Mouse (Mus musculus): ENCODE results near the gene Gabbr1.

Gene Gabbr1

GRCm38 (mm10) chr17:37045611-37046311 is at the start of gene Gabbr1:
Gene Gabbr1, plus strand, starts transcription at chr17:37045966.
- DNase-seq (ENCODE audit: low spot score in 2 of 2): peak; percentile 59 to 73

- DNase-seq (ENCODE audit: low spot score in 2 of 2): peak; percentile 57 to 62
These were observed 48.6 kb upstream of the Gabbr1 start for GRCm38 (mm10) chr17:36997033-36997735.

- DNase-seq (ENCODE audit: low spot score in 2 of 2): no peak
These were observed 47.3 kb upstream of the Gabbr1 start for GRCm38 (mm10) chr17:36998477-36998876.

GRCm38 (mm10) chr17:37000863-37001262 is 44.9 kb upstream of the Gabbr1 start, which contains the start of gene Zfp57:
Gene Zfp57, plus strand, starts transcription at chr17:37001163.
- no peak for DNase-seq (ENCODE audit: low spot score in 2 of 2)

- DNase-seq (ENCODE audit: low spot score in 2 of 2): no peak
These were observed 43.1 kb upstream of the Gabbr1 start for GRCm38 (mm10) chr17:37002364-37003330.

GRCm38 (mm10) chr17:37003366-37003765 is 42.4 kb upstream of the Gabbr1 start:
- no peak for DNase-seq (ENCODE audit: low spot score in 2 of 2)

GRCm38 (mm10) chr17:37008161-37008560 is 37.6 kb upstream of the Gabbr1 start:
- no peak for DNase-seq (ENCODE audit: low spot score in 2 of 2)

- no peak for DNase-seq (ENCODE audit: low spot score in 2 of 2)
These were observed 36.2 kb upstream of the Gabbr1 start for GRCm38 (mm10) chr17:37009460-37010042.

GRCm38 (mm10) chr17:37011719-37012118 is 34.0 kb upstream of the Gabbr1 start:
- DNase-seq (ENCODE audit: low spot score in 2 of 2): no peak

GRCm38 (mm10) chr17:37012141-37012540 is 33.6 kb upstream of the Gabbr1 start:
- no peak for DNase-seq (ENCODE audit: low spot score in 2 of 2)

GRCm38 (mm10) chr17:37016333-37016732 is 29.4 kb upstream of the Gabbr1 start:
- no peak for DNase-seq (ENCODE audit: low spot score in 2 of 2)

GRCm38 (mm10) chr17:37018328-37018727 is 27.4 kb upstream of the Gabbr1 start:
- peak; percentile 20 to 38 for DNase-seq (ENCODE audit: low spot score in 2 of 2)

- peak in 1 of 2 experiments; percentile 36 for DNase-seq (ENCODE audit: low spot score in 2 of 2)
These were observed 26.5 kb upstream of the Gabbr1 start for GRCm38 (mm10) chr17:37019242-37019641.

- no peak for DNase-seq (ENCODE audit: low spot score in 2 of 2)
These were observed 22.9 kb upstream of the Gabbr1 start, which contains the start of gene Mog for GRCm38 (mm10) chr17:37022628-37023576. Gene Mog, minus strand, starts transcription at chr17:37023398.

GRCm38 (mm10) chr17:37026425-37026824 is 19.3 kb upstream of the Gabbr1 start:
- no peak for DNase-seq (ENCODE audit: low spot score in 2 of 2)

GRCm38 (mm10) chr17:37027486-37027885 is 18.3 kb upstream of the Gabbr1 start:
- DNase-seq (ENCODE audit: low spot score in 2 of 2): no peak

GRCm38 (mm10) chr17:37028212-37028611 is 17.6 kb upstream of the Gabbr1 start:
- DNase-seq (ENCODE audit: low spot score in 2 of 2): no peak

GRCm38 (mm10) chr17:37028683-37029120 is 17.1 kb upstream of the Gabbr1 start:
- peak; percentile 91 to 92 for DNase-seq (ENCODE audit: low spot score in 2 of 2)

- DNase-seq (ENCODE audit: low spot score in 2 of 2): no peak
These were observed 16.6 kb upstream of the Gabbr1 start for GRCm38 (mm10) chr17:37029162-37029561.
